Mouse (Mus musculus) ovary, postnatal 14 days (tissue): ENCODE measurements around the gene Spg21.
A peak's percentile ranks its signal among the peaks of the same experiment; 100 is the strongest.

Source experiments
- DNase-seq: peaks from one replicate; pipeline ENCODE4 v3.0.0; 2022; ENCODE audit warnings: low spot score

Gene Spg21

GRCm38 (mm10) chr9:65479158-65479557, 18.4 kb downstream of the Spg21 start:
- no peak for DNase-seq

- DNase-seq: no peak
Observed at GRCm38 (mm10) chr9:65480071-65480470, 19.3 kb downstream of the Spg21 start.

GRCm38 (mm10) chr9:65491476-65491875, 30.7 kb downstream of the Spg21 start:
- no peak for DNase-seq

GRCm38 (mm10) chr9:65492351-65492750, 31.6 kb downstream of the Spg21 start:
- DNase-seq: no peak

- DNase-seq: no peak
Observed at GRCm38 (mm10) chr9:65492851-65493250, 32.1 kb downstream of the Spg21 start.

GRCm38 (mm10) chr9:65502146-65502545, 41.4 kb downstream of the Spg21 start:
- DNase-seq: no peak

GRCm38 (mm10) chr9:65502721-65503505, 42.2 kb downstream of the Spg21 start:
- no peak for DNase-seq

GRCm38 (mm10) chr9:65508449-65508848, 47.7 kb downstream of the Spg21 start:
- no peak for DNase-seq

- no peak for DNase-seq
Observed at GRCm38 (mm10) chr9:65512520-65512919, 51.8 kb downstream of the Spg21 start.

GRCm38 (mm10) chr9:65514431-65514830, 53.7 kb downstream of the Spg21 start:
- no peak for DNase-seq

- no peak for DNase-seq
Observed at GRCm38 (mm10) chr9:65514851-65515261, 54.1 kb downstream of the Spg21 start.

- no peak for DNase-seq
Observed at GRCm38 (mm10) chr9:65519807-65520504, 59.2 kb downstream of the Spg21 start, which contains the start of gene Ankdd1a. Gene Ankdd1a, minus strand, starts transcription at chr9:65520193.

GRCm38 (mm10) chr9:65520505-65520876, 59.7 kb downstream of the Spg21 start:
- DNase-seq: no peak

- DNase-seq: peak; percentile 67
Observed at GRCm38 (mm10) chr9:65523611-65524364, 63.0 kb downstream of the Spg21 start.

- DNase-seq: no peak
Observed at GRCm38 (mm10) chr9:65525445-65526195, 64.9 kb downstream of the Spg21 start.

- no peak for DNase-seq
Observed at GRCm38 (mm10) chr9:65528417-65529038, 67.8 kb downstream of the Spg21 start.

GRCm38 (mm10) chr9:65529659-65530058, 68.9 kb downstream of the Spg21 start:
- no peak for DNase-seq

GRCm38 (mm10) chr9:65531283-65531682, 70.5 kb downstream of the Spg21 start:
- no peak for DNase-seq

- no peak for DNase-seq
Observed at GRCm38 (mm10) chr9:65532986-65533385, 72.2 kb downstream of the Spg21 start.

GRCm38 (mm10) chr9:65534111-65534510, 73.4 kb downstream of the Spg21 start:
- DNase-seq: no peak

- no peak for DNase-seq
Observed at GRCm38 (mm10) chr9:65535191-65535722, 74.5 kb downstream of the Spg21 start.
